Mouse (Mus musculus) heart, embryonic 11.5 days (tissue): ENCODE measurements at regions not wholly inside any gene's neighbourhood (a gene's known extent, or its start where the extent isn't known, plus 50 kb on each side); places are given as distances from the start of the nearest gene placed in this dataset.

Experiments
- ATAC-seq: fragments of 200-750 bp; cut with Nextera tagmentation; replicated peaks from 2 replicates; pipeline ENCODE4 v1.8.0; 2017; ENCODE audit warnings: moderate library complexity; ENCODE audit not compliant: insufficient number of reproducible peaks, low FRiP score, low TSS enrichment
- H3K27ac ChIP-seq: fragments of 300-500 bp; sonication (generic); 2 replicates; pipeline ENCODE4 v1.5.1; 2014; ENCODE audit warnings: mild to moderate bottlenecking, low read depth, low read length
- H3K27me3 ChIP-seq: fragments of 300-500 bp; sonication (generic); 2 replicates; pipeline ENCODE4 v1.6.1; 2014; ENCODE audit warnings: mild to moderate bottlenecking, low read length, mixed read lengths; ENCODE audit not compliant: control insufficient read depth, insufficient read depth
- H3K36me3 ChIP-seq: fragments of 300-500 bp; sonication (generic); 2 replicates; pipeline ENCODE4 v1.6.1; 2014; ENCODE audit warnings: mild to moderate bottlenecking, low read length, moderate library complexity, mixed read lengths; ENCODE audit not compliant: control insufficient read depth, insufficient read depth
- H3K4me1 ChIP-seq: fragments of 300-500 bp; sonication (generic); 2 replicates; pipeline ENCODE4 v1.6.1; 2014; ENCODE audit warnings: low read length; ENCODE audit not compliant: control insufficient read depth, insufficient read depth
- H3K4me2 ChIP-seq: fragments of 300-500 bp; sonication (generic); 2 replicates; pipeline ENCODE4 v1.6.1; 2014; ENCODE audit warnings: mild to moderate bottlenecking, moderate library complexity
- H3K4me3 ChIP-seq: fragments of 300-500 bp; sonication (generic); 2 replicates; pipeline ENCODE4 v1.5.1; 2014; ENCODE audit warnings: low read depth, low read length
- H3K9ac ChIP-seq: fragments of 300-500 bp; sonication (generic); 2 replicates; pipeline ENCODE4 v1.6.1; 2014; ENCODE audit warnings: mild to moderate bottlenecking, low read depth, low read length, moderate library complexity
- H3K9me3 ChIP-seq: fragments of 300-500 bp; sonication (generic); replicated peaks from 2 replicates; pipeline ENCODE4 v1.6.1; 2016; ENCODE audit warnings: low read length; ENCODE audit not compliant: control insufficient read depth
- WGBS: fragments of 180-500 bp; shearing (Covaris S2); extraction: QIAGEN DNeasy Blood & Tissue Kit; methylation state at CpG from one replicate; pipeline ENCODE4 v1.1.7; 2014; ENCODE audit not compliant: insufficient replicate concordance; 5-methylcytosine and 5-hydroxymethylcytosine counted together

DNA sequence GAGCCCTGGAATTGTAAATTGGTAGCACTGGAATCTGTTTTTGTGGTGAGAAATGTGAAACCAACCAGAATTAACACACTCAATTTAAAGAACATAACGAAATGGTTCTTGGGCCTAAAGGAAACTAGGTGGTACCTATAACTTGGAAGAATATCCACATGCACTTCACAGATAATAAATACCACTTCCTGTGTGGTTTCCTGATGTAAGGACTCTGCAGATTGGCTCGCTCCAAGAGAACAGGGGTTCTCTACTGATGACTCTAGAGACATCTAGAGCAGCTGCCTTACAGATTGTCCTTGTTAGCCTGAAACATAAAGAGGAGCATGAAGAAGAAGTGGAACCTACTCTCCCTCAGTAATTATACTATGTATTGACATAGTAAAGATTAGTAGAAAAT, 238.4 kb upstream of the Gm11042 start:
- Histone ChIP-seq H3K9me3 (no peaks in the 10 kb centered on the region), H3K36me3 (no peaks in the 10 kb centered on the region), H3K4me3 (no peak overlapping the region), H3K9ac (no peak overlapping the region), H3K4me2 (no peak overlapping the region), H3K4me1 (no peaks in the 10 kb centered on the region), H3K27ac (no peak overlapping the region), H3K27me3 (no peaks in the 10 kb centered on the region)
- ATAC-seq: no peak
- 72% methylated on average over 2 of the region's 2 CpGs for WGBS

DNA sequence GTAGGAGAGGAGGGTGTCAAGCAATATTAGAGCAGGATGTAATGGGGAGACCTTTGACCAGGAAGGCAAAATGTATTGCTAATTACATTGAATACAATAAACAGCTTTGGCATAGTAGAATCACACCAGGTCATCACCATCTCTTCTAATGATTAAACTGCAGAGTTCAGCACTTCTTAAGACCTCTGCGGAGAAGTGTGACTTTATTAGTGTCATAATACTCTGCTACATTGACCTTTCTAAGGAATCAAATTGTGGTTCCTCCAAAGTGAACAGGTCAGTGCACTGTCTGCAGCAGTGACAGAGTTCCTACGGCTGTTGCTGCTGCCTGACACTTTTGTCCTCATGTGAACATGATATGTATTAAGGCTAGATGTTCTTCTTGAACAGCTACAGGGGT, 228.0 kb upstream of the Gm11042 start:
- no peak overlapping the region for H3K27ac ChIP-seq
- no peaks in the 10 kb centered on the region for H3K36me3 ChIP-seq
- no peak for ATAC-seq
- H3K4me2 ChIP-seq: no peak overlapping the region
- H3K27me3 ChIP-seq: no peaks in the 10 kb centered on the region
- no peaks in the 10 kb centered on the region for H3K9me3 ChIP-seq
- H3K4me1 ChIP-seq: no peaks in the 10 kb centered on the region
- H3K9ac ChIP-seq: no peak overlapping the region
- 84% methylated on average over 2 of the region's 2 CpGs for WGBS
- no peak overlapping the region for H3K4me3 ChIP-seq

DNA sequence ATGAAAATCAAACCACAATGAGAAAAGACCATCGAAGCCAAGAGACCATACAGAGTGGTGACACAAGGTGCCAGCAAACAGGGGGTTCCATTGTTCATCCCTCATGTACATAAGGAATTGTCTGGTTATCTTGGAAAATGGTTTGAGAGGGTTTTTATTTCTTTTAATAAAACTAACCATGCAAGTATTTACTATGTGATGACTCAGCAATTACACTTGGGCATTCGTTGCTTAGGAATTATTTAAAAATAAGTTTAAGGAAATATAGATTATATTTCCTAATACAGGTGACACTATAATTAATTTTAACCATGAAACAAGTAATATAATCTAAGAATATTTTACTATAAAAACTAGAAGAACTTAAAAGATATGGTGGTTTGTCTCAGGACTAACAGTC, 218.7 kb upstream of the Gm11042 start:
- Histone ChIP-seq H3K36me3 (no peaks in the 10 kb centered on the region), H3K4me1 (no peaks in the 10 kb centered on the region), H3K4me3 (no peak overlapping the region), H3K4me2 (no peak overlapping the region), H3K9ac (no peak overlapping the region), H3K27me3 (no peaks in the 10 kb centered on the region), H3K27ac (no peak overlapping the region), H3K9me3 (no peaks in the 10 kb centered on the region)
- 69% methylated on average over 2 of the region's 2 CpGs for WGBS
- ATAC-seq: no peak

DNA sequence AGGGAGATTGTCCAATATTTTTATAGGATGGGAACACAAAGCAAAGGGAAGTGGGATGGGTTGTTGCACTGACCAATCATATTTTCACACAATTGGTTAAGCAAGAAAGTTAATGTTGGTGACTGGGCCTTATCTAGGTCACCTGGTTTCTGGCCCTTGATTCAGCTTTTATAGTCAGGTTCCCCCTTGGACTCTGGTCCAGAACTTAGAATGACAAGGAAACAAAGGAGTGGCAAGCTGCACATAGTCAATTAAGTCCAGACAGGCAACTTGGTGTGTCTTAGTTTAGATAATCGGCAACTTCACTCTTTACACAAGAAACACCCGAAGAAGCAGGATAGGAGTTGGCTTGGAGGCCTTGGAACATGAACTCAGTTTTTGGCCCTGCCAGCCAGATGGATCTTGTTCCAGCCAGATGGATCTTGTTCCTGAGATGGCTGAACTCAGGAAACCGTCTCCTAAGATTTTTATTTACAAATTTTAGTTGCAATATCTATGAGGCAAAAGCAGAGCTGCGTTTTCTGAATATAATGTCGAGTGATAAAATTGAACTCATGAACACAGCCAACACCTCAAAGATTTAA, 212.9 kb upstream of the Gm11042 start:
- Histone ChIP-seq H3K9ac (no peak overlapping the region), H3K4me2 (no peak overlapping the region), H3K27me3 (no peaks in the 10 kb centered on the region), H3K27ac (no peak overlapping the region), H3K4me1 (no peaks in the 10 kb centered on the region), H3K9me3 (no peaks in the 10 kb centered on the region), H3K36me3 (no peaks in the 10 kb centered on the region), H3K4me3 (no peak overlapping the region)
- no peak for ATAC-seq
- WGBS: 78% methylated on average over 5 of the region's 5 CpGs

DNA sequence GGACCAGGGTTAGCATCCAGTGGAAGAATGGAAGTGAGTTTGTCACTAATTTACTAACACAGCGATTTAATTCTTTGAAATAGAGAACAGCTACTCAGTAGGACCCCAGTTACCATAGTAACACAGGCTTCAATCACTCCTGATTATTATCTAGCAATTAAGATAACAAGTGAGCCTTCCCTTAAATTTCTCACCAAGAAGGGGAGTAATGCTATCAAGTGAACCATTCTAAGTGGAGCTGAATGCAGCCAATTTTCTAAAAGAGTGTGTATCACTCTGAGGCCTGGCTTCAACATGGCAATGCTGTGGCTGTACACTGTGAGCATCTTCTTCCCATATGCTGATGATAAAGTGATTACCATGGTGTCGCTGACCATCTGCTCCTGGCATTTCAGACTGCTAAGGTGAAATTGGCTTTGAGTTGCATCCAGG, 211.0 kb upstream of the Gm11042 start:
- Histone ChIP-seq H3K36me3 (no peaks in the 10 kb centered on the region), H3K9ac (no peak overlapping the region), H3K9me3 (no peaks in the 10 kb centered on the region), H3K27me3 (no peaks in the 10 kb centered on the region), H3K4me2 (no peak overlapping the region), H3K4me3 (no peak overlapping the region), H3K27ac (no peak overlapping the region), H3K4me1 (no peaks in the 10 kb centered on the region)
- 64% methylated on average over 2 of the region's 2 CpGs for WGBS
- ATAC-seq: no peak

DNA sequence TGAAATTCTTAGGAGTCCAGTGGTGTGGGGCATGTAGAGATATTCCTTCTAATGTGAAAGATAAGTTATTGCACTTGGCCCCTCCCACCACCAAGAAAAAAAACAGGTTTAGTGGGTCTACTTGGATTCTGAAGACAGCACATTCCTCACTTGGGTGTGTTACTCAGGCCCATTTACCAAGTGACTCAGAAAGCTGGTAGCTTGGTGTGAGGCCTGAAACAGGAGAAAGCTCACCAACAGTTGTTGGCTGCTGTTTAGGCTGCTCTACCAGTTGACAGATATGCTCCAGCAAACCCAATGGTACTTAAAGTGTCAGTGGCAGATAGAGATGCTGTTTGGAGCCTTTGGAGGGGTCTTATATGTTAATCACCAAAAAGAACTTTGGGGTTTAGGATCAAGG, 207.8 kb upstream of the Gm11042 start:
- no peak for ATAC-seq
- Histone ChIP-seq H3K4me1 (no peaks in the 10 kb centered on the region), H3K4me2 (no peak overlapping the region), H3K27me3 (no peaks in the 10 kb centered on the region), H3K9ac (no peak overlapping the region), H3K27ac (no peak overlapping the region), H3K9me3 (no peaks in the 10 kb centered on the region), H3K4me3 (no peak overlapping the region), H3K36me3 (no peaks in the 10 kb centered on the region)

DNA sequence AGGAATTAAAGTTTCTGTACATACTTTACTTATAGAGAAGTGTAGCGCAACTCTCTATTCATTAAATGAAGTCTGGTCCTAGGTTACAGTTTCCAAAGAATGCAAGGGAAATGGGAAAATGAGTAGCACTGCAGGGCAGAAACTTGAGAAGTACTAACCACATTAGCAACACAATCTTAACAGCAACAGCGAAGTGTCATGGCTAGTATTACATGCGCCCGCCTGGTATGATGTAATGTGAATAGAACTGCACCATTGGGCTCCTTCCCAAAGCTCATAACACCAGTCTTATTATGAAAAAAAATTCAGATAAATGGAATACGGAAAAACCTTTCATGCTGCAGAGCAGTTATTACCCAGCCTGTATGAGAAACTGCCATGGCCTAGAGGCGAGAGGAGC, 201.8 kb upstream of the Gm11042 start:
- Histone ChIP-seq H3K4me3 (no peak overlapping the region), H3K4me2 (no peak overlapping the region), H3K27ac (no peak overlapping the region), H3K9ac (no peak overlapping the region), H3K36me3 (no peaks in the 10 kb centered on the region), H3K9me3 (no peaks in the 10 kb centered on the region), H3K4me1 (no peaks in the 10 kb centered on the region), H3K27me3 (no peaks in the 10 kb centered on the region)
- no peak for ATAC-seq
- 87% methylated on average over 6 of the region's 6 CpGs for WGBS

DNA sequence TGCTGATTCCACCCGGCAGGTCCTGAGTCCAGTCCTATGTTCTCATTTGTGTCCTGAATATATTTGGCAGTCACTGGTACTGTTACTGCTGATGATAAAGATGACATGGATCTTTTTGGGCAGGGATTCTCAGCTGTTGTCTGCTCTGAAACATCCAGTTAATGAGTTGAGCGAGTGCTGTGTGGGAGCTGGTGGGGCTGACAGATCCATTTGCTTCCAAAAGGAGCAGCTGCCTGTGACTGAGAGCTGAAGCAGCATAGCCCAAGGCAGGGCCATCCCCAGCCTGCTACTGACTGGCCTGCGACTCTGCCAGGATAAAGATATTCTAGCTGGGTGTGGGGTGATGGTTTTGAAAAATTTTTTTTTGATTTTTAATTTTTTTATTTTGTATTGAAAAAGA, 200.3 kb upstream of the Gm11042 start:
- Histone ChIP-seq H3K9me3 (no peaks in the 10 kb centered on the region), H3K36me3 (no peaks in the 10 kb centered on the region), H3K4me2 (no peak overlapping the region), H3K27me3 (no peaks in the 10 kb centered on the region), H3K4me3 (no peak overlapping the region), H3K27ac (no peak overlapping the region), H3K9ac (no peak overlapping the region), H3K4me1 (no peaks in the 10 kb centered on the region)
- 54% methylated on average over 3 of the region's 3 CpGs for WGBS
- ATAC-seq: no peak

DNA sequence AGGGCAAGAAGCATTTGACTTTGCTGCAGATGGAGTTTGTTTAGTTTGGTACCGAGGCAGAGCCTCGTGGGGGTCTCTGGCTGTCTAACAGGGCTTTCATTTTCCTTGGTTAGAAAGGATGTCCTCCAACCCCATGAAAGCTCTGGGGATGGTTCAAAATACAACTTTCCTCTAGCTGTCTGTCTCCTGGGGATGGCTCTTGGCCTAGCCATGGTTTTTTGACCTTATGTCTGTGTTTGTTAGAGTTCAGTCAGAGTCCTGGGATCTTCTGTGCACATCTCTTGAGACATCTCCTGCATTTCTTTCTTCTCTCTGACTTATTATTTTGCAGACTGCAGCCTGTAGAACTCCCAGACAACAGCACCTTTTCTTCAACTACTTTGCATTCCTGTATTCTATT, 186.6 kb upstream of the Gm11042 start:
- H3K4me1 ChIP-seq: no peaks in the 10 kb centered on the region
- ATAC-seq: no peak
- H3K9me3 ChIP-seq: no peaks in the 10 kb centered on the region
- 74% methylated on average over 2 of the region's 2 CpGs for WGBS
- H3K4me3 ChIP-seq: no peak overlapping the region
- no peak overlapping the region for H3K9ac ChIP-seq
- H3K4me2 ChIP-seq: no peak overlapping the region
- H3K27me3 ChIP-seq: no peaks in the 10 kb centered on the region
- no peaks in the 10 kb centered on the region for H3K36me3 ChIP-seq
- H3K27ac ChIP-seq: no peak overlapping the region
